Mouse (Mus musculus) lung, postnatal 10 days (tissue): Measurements from ENCODE around the gene Cbfa2t3.
A peak's percentile ranks its signal among the peaks of the same experiment; 100 is the strongest.

Experiments used
- DNase-seq: peaks from one replicate; pipeline ENCODE4 v3.0.0; 2021

Gene Cbfa2t3

GRCm38 (mm10) chr8:122699005-122699492, at the start of gene Cbfa2t3:
Gene Cbfa2t3, minus strand, starts transcription at chr8:122699109.
- peak; percentile 47 for DNase-seq

GRCm38 (mm10) chr8:122747825-122748224, 48.9 kb upstream of the Cbfa2t3 start:
- DNase-seq: no peak

- no peak for DNase-seq
Observed at GRCm38 (mm10) chr8:122746439-122746838, 47.5 kb upstream of the Cbfa2t3 start.

GRCm38 (mm10) chr8:122745750-122746275, 46.9 kb upstream of the Cbfa2t3 start:
- no peak for DNase-seq

GRCm38 (mm10) chr8:122745022-122745749, 46.3 kb upstream of the Cbfa2t3 start:
- no peak for DNase-seq

DNA sequence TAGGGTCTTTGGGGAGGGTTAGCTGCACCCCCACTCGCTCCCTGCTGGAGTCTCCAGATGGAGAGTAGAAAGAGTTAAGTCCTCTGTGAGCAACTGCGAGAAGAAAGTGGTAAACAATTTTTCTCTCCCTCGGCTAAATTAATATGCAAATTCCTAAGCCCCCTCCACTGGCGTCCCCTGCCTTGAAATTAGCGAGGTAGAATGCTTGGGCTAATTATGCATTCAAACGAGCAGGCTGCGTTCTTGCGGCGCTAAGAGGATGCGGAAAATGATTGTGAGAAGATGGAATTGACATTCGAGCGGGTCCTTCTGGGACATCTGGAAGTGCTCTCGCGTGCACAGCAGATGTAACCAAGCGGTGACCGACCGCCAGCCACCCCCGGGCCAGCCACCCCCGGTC, 43.6 kb upstream of the Cbfa2t3 start:
- no peak for DNase-seq

DNA sequence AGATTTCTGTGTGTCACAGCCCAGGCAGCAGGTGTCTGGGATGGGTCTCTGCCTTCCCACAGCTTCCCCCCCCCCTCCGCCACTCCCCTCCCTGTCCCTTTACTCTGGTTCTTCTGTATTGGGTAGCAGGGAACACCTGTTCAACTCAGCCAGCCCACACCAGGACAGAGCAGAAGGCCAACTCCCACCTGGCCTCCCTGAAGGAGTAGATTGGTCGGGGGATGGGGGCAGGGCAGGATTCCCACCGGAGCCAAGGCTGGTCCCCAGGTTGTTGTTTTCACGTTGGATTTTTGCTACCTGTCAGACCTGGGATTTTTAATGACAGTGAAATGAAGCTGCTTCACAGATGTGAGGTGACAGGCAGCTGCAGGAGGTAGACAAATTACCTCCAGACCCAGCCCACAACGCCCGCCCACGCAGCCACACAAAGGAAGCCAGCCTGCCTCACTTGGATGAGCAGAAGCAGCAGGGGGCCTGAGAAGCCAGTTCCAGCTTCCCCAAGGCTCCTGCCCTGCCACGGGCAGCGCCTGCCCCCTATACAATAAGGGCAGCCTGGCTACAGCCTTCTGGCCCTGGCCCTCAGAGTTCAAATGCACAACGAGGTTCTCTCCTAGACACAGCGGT, 40.3 kb upstream of the Cbfa2t3 start:
- peak; percentile 23 for DNase-seq

DNA sequence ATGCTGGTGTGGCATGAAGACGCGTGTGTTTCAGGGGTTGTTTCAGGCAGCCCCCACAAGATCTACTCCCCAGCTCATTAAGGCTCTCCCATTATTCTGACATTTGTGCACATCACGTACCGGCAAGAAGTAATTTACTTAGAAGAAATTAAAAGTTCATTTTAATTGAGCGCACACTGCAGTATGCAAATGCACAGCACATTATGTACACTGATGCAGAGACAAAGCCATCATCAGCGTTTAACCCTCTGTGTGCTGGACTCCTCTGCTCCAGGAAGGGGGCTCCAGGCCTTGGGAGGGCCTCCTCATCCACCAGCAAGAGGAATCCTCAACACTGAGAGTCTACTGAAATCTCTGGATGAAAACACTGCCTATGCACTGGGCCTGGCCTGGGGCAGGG, 39.0 kb upstream of the Cbfa2t3 start:
- no peak for DNase-seq

DNA sequence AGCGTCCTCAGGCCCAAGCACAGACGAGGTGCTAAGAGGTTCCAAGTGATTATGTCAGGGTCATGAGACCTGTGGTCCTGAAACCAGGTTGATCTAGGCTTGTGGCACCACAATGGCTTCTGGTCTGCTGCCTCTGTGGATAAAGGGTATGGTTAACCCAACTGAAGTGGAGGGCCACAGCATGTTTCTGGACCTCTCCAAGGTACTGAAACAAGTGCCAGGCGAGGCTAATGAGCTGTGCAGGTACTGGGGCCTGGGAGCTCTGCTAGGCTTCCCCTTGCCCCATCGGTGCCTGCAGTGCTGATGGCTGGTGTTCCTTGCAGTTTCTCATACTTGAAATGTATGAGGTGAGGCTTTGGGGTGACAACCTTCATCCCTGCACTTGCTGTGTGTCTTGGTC, 38.2 kb upstream of the Cbfa2t3 start:
- peak; percentile 21 for DNase-seq

- no peak for DNase-seq
Observed at GRCm38 (mm10) chr8:122736623-122737022, 37.7 kb upstream of the Cbfa2t3 start.

GRCm38 (mm10) chr8:122735542-122736473, 36.9 kb upstream of the Cbfa2t3 start:
- no peak for DNase-seq

DNA sequence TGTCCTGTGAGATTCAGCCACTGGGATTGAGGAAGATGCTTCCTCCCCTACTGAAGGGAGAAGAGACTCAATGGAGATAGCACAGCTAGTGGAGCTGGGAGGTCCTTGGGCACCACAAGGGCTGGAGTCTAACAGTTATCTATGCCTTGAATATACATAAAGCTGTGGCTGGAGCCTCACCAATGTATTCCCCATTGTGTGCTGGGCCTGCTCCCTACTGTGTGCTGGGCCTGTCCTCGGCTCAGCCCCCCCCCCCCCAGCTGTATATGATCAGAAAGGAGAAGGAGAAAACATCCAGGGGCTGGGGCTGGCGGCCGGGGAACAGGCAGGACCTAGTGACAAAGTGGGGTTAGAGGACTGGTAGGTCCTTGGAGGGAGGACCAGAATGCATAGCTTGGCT, 36.2 kb upstream of the Cbfa2t3 start:
- DNase-seq: no peak

DNA sequence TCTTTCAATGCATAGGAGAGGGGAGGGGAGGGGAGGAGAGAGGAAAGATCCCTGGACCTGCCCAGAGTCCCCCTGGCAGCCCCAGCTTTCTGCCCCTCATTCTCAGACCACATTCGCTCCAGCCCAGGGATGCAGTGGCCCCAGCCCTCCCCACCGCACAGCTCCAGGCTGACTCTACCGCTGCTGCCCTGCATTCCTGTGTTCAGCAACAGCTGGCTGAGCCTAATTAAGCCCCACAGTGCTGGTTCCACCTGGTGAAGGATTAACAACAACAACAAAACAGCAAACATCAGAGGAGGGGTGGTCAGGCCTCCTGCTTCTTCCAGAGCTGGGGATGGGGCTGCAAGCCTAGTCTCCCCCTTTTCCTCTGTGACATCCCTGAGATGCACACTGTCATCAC, 29.7 kb upstream of the Cbfa2t3 start:
- no peak for DNase-seq

DNA sequence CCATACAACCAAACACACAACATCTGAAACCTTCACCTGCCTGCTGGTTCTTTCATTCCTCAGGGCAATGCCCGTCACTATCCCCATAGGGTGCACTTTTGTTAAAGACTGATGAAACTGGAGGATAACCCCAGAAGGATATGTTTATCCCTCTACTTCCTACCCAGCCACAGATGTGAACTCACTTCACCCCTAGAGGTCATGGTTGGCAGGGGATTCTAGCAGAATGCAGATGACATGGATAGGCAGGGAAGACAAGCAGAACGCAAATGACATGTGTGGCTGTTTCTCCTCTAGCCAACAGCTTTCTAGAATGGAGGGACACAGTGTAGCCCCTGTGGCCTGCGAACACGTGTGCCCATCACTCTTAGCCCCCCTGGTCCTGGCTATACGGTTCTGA, 28.5 kb upstream of the Cbfa2t3 start:
- DNase-seq: peak; percentile 38

DNA sequence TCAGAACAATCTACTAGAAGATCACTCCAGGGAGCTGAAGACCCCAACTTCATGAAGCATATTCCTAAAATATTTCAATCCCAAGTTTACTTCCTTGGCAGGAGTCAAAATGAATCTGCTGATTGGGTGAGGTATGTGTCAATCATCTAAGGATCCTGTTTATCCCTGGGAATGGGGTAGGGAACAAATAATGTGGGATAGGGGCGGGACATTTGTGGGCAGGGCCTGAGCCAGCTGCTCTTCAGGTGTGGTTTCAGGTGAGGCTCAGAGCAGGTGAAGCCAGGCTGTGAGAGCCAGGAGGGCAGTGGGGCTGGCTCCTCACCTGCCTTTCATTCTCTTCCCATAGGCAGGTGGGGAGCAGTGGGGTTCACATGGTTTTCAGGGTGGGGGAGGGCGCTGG, 27.9 kb upstream of the Cbfa2t3 start:
- DNase-seq: no peak

GRCm38 (mm10) chr8:122725187-122725586, 26.3 kb upstream of the Cbfa2t3 start:
- DNase-seq: no peak

DNA sequence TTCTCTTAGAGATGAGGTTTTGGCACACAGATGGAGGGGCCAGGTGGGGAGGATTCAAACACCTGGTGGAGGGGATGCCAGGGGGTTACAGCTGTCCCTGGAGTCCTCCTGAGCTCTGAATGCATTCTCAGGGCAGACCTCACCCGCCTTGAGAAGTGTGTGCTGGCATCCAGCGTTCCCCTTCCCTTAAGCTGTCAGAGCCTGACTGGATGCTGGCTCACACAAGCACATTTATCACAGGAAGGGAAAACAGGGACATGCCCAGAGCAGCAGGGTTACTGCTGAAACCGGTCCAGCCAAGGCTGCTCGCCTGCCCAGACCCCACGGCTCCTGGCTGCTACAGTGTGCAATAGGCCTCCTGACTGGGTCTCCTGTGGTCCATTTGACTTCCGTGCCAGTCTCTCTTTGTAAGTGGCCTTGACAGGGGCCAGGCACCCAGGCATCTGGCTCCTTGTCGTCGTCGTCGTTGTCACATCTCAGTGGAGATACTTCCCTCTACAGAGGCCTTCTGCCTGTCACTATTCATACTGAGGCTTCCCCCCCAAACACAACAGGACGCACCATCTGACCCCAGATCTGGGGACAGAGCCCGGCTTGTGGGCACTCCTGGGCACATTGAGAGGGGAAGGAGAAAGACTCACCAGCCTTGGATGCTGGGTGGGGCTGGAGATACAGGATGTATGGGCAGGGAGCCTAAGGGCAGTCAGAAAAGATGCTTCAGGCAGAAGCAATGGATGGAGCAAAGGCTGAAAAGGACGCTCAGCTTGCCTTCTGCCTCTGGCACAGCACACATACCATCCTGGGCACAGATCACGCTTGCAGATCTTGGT, 22.1 kb upstream of the Cbfa2t3 start:
- peak; percentile 50 for DNase-seq

DNA sequence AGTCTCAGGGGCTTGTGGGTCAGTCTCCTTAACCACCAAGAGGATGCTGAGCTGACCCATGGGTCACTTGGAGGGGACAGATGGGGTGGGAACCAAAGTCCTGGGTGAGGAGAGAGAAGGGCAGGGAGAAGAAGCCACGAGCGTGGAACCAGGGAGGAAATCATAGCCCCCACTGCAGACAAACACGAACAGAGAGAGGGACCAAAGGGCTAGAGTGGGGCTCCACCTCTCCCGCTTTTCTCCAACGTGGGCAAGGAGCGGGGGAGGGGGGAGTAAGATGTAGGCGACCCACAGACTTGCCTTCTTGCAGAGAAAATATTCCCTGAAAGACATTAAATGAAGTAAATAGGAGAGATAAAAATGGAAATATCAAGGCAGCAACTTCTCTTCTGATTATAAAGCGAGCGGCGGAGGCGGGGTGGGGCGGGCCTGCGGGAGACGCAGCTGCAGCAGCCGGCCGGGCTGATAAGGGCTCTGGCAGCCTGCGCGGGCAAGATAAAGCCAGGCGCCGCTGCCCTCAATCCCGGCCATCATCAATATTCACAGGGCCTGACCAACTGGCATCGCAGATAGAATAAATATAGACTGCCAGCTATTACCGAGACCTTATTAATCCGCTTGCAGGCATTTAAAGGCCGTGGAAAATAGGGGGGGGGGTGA, 21.3 kb upstream of the Cbfa2t3 start:
- DNase-seq: peak; percentile 76

GRCm38 (mm10) chr8:122719500-122720065, 20.7 kb upstream of the Cbfa2t3 start:
- peak; percentile 46 for DNase-seq

- no peak for DNase-seq
Observed at GRCm38 (mm10) chr8:122718711-122719499, 20.0 kb upstream of the Cbfa2t3 start.
